Mouse (Mus musculus) R1 (cell line): Measurements from ENCODE around the gene Fnbp1l.

ENCODE experiments used
- DNase-seq: peaks from one replicate; pipeline ENCODE4 v3.0.0-alpha.2; 2018; ENCODE audit warnings: low read depth, low spot score

Gene Fnbp1l

GRCm38 (mm10) chr3:122528477-122528876, 91.0 kb downstream of the Fnbp1l start:
- no peak for DNase-seq

DNA sequence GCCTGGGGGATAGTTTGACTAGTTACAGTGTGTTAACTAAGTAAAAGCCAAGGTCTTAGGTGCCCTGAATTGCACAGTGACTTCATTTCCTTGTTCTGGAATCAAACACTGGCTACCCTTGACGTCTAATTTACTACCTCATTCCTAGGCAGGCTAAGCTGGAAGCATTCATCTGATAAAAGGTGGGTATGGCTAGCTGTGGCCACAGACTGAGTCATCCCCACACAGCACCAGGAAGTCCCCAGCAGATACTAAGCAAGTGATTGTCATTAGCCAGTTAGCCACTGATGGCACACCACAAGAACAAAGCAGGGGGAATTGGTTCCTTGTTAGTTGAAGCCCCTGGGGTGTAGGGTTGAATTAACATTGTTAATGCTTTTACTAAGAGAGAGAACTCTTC, 98.2 kb downstream of the Fnbp1l start:
- DNase-seq: no peak

DNA sequence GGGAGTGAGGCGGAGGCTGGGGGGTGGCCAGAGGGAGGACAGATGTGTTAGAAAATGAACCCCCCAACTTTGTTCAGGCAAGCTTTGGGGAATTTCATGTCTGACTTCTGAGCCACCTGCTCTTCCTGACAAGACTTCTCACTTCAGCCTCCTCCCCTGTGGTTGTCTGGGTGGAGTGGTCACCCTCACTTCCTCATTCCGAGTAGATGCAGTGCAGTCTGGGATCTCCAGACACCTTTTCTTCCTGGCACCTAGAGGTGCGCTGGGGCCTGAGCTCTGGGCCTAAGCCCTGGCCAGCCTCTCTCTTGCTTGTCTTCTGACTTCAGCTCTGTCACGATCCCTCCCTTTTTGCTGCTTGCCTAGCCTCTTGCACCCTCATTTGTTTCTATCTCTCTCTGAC, 98.6 kb downstream of the Fnbp1l start:
- DNase-seq: no peak

GRCm38 (mm10) chr3:122520365-122520764, 99.2 kb downstream of the Fnbp1l start:
- no peak for DNase-seq

DNA sequence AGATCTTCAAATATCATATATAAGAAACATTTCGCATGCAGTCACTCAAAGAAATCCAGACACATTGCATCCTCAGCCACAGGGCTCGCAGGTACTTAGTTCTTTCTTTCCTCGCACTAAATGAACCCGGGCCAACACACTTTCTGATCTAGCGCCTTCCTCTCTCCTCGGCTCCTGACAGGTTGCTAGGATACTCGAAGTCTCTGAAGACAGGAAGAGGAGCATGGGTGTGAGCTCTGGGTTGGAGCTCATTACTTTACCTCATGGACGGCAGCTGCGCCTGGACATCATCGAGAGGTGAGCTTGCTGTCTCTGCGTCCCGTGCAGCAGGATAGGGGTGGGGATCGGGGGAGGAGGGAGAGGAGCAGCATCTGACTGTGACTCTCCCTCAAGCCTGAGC, 100.4 kb downstream of the Fnbp1l start:
- DNase-seq: no peak

DNA sequence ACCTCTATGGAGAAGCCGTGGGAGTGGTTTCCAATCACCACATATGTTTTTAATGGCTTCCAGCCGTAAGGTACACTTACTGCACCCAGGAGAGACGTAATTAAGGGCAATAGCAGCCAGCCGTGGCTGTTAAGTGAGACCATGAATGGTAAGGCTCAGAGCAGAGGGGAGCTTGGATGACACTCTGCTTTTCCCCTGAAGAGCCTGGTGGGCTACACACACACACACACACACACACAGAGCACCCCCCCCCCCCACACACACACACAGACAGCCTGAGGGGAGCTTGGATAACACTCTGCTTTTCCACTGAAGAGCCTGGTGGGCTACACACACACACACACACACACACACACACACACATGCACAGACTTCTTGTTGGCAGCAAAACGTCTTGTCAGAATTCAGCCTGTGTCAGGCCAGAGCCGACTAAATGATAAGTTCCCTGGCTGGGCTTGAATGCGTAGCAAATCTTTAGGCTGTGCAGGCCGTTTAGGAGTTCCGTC, 101.2 kb downstream of the Fnbp1l start:
- DNase-seq: no peak

DNA sequence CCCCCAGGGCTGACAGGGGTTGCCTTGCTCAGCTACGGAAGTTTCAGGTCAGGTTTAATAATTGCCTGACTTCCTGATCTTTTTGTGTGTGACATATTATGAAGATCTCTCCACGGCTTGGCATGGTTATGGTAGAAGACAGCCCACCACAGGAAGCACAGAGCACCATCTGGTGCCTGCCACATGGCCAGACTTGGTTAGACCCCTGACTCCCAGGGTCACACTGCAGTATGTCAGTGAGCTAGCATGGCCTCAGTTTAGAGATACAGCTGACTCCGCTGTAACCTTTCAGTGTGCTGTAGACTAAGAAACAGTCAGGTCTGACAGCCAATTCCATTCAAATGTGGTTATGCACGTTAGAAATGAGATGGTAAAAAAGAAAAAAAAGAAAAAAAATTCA, 101.8 kb downstream of the Fnbp1l start:
- no peak for DNase-seq

GRCm38 (mm10) chr3:122516327-122516695, 103.2 kb downstream of the Fnbp1l start:
- no peak for DNase-seq

- peak; percentile 53 for DNase-seq
These were observed 103.8 kb downstream of the Fnbp1l start for GRCm38 (mm10) chr3:122515568-122516326.

DNA sequence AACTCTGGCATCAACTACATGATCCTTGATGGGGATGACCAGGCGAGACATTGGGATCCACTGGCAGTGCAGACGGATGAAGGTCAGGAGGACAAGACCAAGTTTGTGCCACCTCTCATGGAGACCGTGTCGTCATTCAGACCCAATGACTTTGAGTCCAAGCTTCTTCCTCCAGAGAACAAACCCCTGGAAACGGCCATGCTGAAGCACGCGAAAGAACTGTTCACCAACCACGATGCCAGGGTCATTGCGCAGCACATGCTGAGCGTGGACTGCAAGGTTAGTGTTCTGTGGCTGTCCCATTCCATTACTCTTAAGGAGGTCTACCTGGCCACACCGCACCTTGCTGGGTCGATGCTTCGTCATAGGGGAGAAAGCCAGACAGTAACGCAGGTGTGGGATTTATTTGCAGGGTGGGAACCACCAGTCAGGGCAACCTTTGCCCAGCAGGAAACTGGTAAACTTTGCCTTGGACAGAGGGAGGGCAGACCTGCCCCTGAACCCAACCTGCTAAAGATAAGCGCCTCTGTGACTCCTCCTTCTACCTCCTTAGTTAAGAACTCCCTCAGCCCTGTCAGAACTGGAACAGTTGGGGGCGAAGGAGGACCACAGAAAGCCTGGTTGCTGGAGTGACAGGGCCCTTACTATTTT, 106.7 kb downstream of the Fnbp1l start:
- no peak for DNase-seq

GRCm38 (mm10) chr3:122511721-122512619, 107.5 kb downstream of the Fnbp1l start:
- no peak for DNase-seq

DNA sequence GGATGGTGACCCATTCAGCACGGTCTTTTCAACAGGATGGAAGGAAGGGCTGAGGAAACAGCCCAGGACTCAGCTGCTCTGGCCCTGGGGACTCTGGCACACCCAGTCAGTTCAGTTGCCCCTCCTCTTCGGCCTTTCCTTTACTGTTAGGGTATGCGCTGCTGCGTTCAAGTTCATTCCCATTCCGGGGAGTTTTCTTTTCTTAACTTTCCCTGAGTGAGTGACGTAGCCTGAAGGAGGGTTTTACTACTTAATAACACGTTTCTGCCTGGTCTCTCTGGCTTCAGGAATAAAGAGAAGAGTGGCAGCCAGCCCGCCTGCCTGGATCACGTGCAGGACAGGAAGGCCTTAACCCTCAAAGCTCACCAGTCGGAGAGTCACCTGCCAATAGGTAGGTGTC, 108.6 kb downstream of the Fnbp1l start:
- DNase-seq: no peak

DNA sequence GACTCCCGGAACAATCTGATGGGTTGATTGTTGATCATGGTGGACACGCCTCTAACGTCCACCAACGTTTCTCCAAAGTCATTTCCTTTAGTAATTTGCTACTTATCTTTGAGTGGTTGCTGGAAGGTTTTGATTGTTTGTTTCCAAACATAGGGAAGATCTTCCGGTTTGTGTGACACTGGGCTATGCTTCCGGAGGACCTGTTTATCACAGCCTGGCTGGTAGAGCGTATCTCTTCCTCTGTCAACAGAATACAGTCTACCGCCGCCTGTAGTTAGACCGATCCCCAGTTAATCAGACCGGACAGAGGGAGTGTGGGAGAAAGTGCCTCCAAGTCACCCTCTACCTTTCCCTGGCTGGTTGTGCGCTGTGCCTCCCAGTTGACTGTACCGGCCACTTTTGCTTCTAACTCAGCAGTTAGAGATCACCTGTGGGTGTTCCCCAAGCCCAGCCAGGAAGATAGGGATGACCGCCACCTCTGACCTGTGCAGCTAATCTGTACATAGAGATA, 109.2 kb downstream of the Fnbp1l start:
- no peak for DNase-seq

DNA sequence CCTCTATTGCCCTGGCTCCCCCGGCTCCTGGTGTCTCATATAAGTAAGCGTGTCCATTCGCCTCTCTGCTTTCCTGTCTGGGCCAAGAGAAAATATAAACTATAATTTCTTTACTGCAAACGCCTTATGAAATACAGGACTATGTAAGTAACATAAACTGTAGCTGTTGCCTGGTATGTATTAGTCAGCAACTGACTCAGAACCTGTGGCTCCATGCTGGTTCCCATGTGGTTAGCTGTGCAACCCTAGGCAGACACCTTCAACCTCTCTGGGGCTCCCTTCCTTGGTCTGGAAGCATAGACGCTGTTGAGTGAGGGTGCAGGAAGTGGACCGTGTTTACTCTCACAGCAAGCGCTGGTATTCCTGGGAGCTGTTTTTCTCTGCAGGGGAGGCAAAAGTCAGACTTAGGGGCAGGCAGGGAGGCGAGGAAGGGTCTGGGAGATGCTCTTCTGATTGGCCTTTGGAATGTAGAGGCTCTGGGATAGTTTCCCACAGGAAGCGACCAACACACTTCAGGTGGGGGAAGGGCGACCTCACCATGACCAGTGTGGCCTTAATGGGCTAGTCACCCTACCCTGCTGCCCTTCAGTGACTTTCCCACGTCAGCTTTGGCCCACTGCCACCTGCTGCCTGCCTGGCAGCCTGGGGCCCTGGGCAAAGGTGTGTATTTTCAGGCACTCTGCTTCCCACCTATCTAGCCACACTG, 109.8 kb downstream of the Fnbp1l start:
- DNase-seq: no peak

DNA sequence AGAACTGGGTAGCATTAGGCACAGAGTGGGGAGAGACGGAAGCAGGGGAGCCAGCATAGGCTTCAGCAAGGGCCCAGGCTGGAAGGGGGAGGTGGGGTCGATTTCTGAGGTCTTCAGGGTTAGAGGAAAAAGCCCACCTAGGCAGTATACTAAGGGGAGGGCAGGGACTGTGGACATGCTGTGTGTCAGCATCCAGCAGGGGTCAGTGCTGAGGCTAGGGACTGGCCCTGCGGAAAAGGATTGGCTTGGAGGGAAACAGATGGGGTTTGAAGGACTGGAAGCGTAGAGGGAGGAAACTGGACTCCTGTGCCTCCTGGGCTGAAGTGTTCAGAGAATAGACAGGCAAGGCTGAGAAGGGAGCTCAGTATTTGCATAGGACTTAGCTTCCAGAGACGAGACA, 110.4 kb downstream of the Fnbp1l start:
- peak; percentile 66 for DNase-seq

DNA sequence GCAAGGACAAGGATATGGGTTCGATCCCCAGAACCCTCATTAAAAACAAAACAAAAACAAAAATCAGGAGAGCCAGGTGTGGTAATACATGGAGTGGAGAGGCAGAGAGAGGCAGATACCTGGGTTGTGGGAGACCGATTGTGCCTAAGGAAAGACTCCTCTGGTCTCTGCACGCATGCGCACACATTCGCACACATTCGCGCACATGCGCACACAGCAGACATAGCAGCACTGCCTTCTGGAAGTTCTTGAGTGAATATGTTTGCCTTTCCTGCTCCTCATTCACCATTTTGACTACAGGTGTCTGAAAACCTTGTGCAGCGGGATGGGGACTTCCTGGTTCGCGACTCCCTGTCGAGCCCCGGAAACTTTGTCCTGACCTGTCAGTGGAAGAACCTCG, 111.7 kb downstream of the Fnbp1l start:
- peak; percentile 89 for DNase-seq

GRCm38 (mm10) chr3:122506343-122506916, 113.1 kb downstream of the Fnbp1l start:
- DNase-seq: no peak

DNA sequence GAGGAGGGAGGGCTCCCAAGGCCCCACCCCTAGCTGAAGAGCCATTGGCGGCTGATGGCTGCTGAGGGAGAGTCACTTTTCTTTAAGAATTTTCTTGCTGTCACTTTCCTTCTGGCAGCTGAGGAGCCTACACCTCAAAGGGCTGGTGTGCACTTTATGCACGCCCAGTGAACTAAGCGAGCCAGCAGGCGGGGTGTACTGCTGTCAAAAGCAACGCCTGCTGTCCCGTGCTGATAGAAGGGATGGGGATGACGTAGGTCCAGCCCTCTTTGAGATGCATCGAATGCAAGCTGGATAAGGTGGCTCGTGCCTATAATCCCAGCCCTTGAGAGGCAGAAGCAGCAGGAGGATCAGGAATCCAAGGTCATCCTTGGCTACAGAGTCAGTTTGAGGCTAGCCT, 118.6 kb downstream of the Fnbp1l start:
- no peak for DNase-seq

- no peak for DNase-seq
These were observed 119.9 kb downstream of the Fnbp1l start for GRCm38 (mm10) chr3:122499647-122500046.

- DNase-seq: no peak
These were observed 121.0 kb downstream of the Fnbp1l start for GRCm38 (mm10) chr3:122498528-122498927.

- no peak for DNase-seq
These were observed 121.6 kb downstream of the Fnbp1l start for GRCm38 (mm10) chr3:122497871-122498270.
